Mouse (Mus musculus) heart, embryonic 12.5 days (tissue): ENCODE results near the gene Itgb6. TPM values are rescaled to one million over a fixed set of nuclear protein-coding genes. Genes with fewer than 3 reads are reported as not detected.
A peak's percentile ranks its signal among the peaks of the same experiment; 100 is the strongest.

Experiments
- ATAC-seq: fragments of 200-750 bp; cut with Nextera tagmentation; 2 replicates; pipeline ENCODE4 v1.8.0; 2017; ENCODE audit warnings: moderate TSS enrichment, moderate library complexity; ENCODE audit not compliant: insufficient number of reproducible peaks, low FRiP score
- H3K27ac ChIP-seq: fragments of 300-500 bp; sonication (generic); 2 replicates; pipeline ENCODE4 v1.5.1; 2016; ENCODE audit warnings: mild to moderate bottlenecking, moderate library complexity; ENCODE audit not compliant: poor library complexity, severe bottlenecking
- H3K27me3 ChIP-seq: fragments of 300-500 bp; sonication (generic); replicated peaks from 2 replicates; pipeline ENCODE4 v1.6.1; 2016; ENCODE audit warnings: mild to moderate bottlenecking, moderate library complexity
- H3K36me3 ChIP-seq: fragments of 300-500 bp; sonication (generic); 2 replicates; pipeline ENCODE4 v1.6.1; 2016; ENCODE audit warnings: mild to moderate bottlenecking, moderate library complexity
- H3K4me1 ChIP-seq: fragments of 300-500 bp; sonication (generic); replicated peaks from 2 replicates; pipeline ENCODE4 v1.6.1; 2016; ENCODE audit warnings: mild to moderate bottlenecking
- H3K4me2 ChIP-seq: fragments of 300-500 bp; sonication (generic); 2 replicates; pipeline ENCODE4 v1.6.1; 2016; ENCODE audit warnings: mild to moderate bottlenecking, moderate library complexity
- H3K4me3 ChIP-seq: fragments of 300-500 bp; sonication (generic); 2 replicates; pipeline ENCODE4 v1.5.1; 2016; ENCODE audit warnings: mild to moderate bottlenecking
- H3K9ac ChIP-seq: fragments of 300-500 bp; sonication (generic); 2 replicates; pipeline ENCODE4 v1.6.1; 2016; ENCODE audit warnings: mild to moderate bottlenecking, moderate library complexity
- H3K9me3 ChIP-seq: fragments of 300-500 bp; sonication (generic); replicated peaks from 2 replicates; pipeline ENCODE4 v1.6.1; 2016; ENCODE audit warnings: mild to moderate bottlenecking, moderate library complexity
- WGBS: fragments of 180-500 bp; shearing (Covaris S2); methylation state at CpG from one replicate; pipeline ENCODE4 v1.1.7; 2016; 5-methylcytosine and 5-hydroxymethylcytosine counted together
- polyA plus RNA-seq: library from polyadenylated mRNA; unstranded; fragments of >200 nt; fragmentation: Nextera tagmentation; extraction: Ambion mirVana; gene quantifications from 2 replicates; pipeline ENCODE4 v1.2.1, GENCODE M21; 2016

The Itgb6 gene
- polyA plus RNA-seq, 1 experiment from 2014 or later, result 0.14 TPM

DNA sequence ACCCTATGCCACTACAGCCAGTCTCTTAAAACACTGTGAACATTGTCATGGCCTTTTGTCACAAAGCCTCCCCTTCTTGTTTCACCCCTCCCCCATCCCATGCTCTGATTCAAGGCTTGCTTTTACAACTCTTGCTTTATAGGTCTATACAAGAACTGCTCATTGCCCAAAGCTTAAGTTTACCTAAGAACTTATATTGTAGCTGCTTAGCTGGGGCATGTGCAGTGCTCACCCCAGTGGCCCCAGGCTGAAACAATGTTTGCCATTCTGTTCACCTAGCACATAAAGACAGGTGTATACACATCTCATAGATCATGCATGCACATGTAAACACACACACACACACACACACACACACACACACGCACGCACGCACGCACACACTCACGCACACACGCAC, 25.9 kb downstream of the Itgb6 start:
- H3K4me3 ChIP-seq, result no peak overlapping the region
- H3K9me3 ChIP-seq, result no peaks in the 10 kb centered on the region
- ATAC-seq, result no peak
- peaks cover 49% of the 10 kb centered on the region for H3K4me1 ChIP-seq
- no peaks in the 10 kb centered on the region for H3K27me3 ChIP-seq
- no peak overlapping the region for H3K27ac ChIP-seq
- WGBS, result 92% methylated on average over 6 of the region's 6 CpGs
- no peaks in the 10 kb centered on the region for H3K36me3 ChIP-seq
- no peak overlapping the region for H3K9ac ChIP-seq
- H3K4me2 ChIP-seq, result no peak overlapping the region

DNA sequence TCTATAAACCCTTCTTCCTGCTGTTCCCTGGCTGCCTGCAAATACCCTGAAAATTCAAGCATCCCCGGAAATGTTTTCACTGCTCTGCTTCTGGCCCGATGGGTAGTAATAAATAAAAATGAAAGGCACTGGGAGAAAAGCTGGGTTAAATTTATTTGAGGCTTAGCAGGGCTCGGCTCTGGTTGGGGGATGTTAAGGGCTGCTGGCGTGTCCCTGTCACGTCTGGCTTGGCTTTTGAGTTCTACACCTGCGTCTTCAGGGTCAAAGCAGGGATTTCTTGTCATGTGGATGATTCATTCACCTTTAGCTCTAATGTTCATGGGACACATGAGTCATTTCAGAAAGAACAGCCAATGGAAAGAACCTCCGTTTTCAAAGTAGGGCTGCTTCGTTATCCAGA, 26.7 kb downstream of the Itgb6 start:
- no peak overlapping the region for H3K4me3 ChIP-seq
- peaks cover 49% of the 10 kb centered on the region for H3K4me1 ChIP-seq
- H3K9me3 ChIP-seq, result no peaks in the 10 kb centered on the region
- no peaks in the 10 kb centered on the region for H3K27me3 ChIP-seq
- no peak overlapping the region for H3K27ac ChIP-seq
- ATAC-seq, result no peak
- no peak overlapping the region for H3K4me2 ChIP-seq
- no peaks in the 10 kb centered on the region for H3K36me3 ChIP-seq
- 81% methylated on average over 8 of the region's 8 CpGs for WGBS
- H3K9ac ChIP-seq, result no peak overlapping the region

DNA sequence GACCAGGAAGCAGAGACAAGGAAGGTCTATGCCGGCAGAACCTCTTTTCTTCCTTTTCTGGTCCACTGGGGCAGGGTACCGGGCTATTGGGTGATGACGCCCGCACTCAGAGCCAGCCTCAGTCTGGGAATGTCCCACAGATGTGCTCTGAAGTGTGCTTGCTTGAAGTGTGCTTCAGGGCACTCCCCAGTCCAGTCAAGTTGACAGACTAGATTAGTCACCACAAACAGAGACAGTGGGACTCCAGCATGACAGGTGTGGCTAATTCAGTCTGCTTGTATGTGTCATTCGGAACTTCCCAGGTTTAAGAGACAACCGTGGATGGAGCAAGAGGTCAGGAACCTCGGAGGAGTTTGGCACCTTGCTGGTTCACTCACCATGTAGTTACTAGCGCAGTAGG, 27.9 kb downstream of the Itgb6 start:
- H3K4me1 ChIP-seq, result peaks cover 43% of the 10 kb centered on the region
- 75% methylated on average over 8 of the region's 8 CpGs for WGBS
- ATAC-seq, result no peak
- no peak overlapping the region for H3K4me2 ChIP-seq
- no peak overlapping the region for H3K27ac ChIP-seq
- no peaks in the 10 kb centered on the region for H3K9me3 ChIP-seq
- H3K4me3 ChIP-seq, result no peak overlapping the region
- H3K36me3 ChIP-seq, result no peaks in the 10 kb centered on the region
- no peak overlapping the region for H3K9ac ChIP-seq
- no peaks in the 10 kb centered on the region for H3K27me3 ChIP-seq

DNA sequence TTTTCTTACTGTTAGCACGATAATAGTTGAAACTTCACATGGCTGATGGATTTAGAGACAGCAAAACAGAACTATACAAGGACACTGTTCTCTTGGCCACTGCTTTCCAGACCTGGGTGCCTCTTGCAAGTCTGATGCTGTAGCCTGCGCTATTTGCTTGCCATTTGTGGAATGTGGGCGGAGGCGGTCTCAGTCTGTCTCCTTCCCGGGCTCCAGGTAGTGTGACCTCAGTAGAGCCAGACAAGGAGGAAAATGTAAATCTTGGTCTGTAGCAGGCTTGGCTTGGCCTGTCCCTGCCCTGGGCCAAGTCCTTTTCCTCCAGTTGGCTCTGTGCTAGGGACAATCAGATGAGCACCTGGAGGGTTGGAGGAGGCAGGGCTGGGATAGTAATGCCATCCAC, 30.2 kb downstream of the Itgb6 start:
- no peak overlapping the region for H3K27ac ChIP-seq
- 62% methylated on average over 5 of the region's 5 CpGs for WGBS

GRCm38 (mm10) chr2:60690212-60690611, 32.2 kb downstream of the Itgb6 start:
- WGBS, result 67% methylated on average over 1 of the region's 1 CpGs
- H3K36me3 ChIP-seq, result no peaks in the 10 kb centered on the region
- H3K9me3 ChIP-seq, result no peaks in the 10 kb centered on the region
- H3K27me3 ChIP-seq, result no peaks in the 10 kb centered on the region
- H3K4me2 ChIP-seq, result no peak overlapping the region
- no peak overlapping the region for H3K4me3 ChIP-seq
- peaks cover 21% of the 10 kb centered on the region for H3K4me1 ChIP-seq
- H3K27ac ChIP-seq, result no peak overlapping the region
- H3K9ac ChIP-seq, result no peak overlapping the region
- ATAC-seq, result no peak

More for the DNA sequence above, 30.2 kb downstream of the Itgb6 start:
- H3K4me3 ChIP-seq, result no peak overlapping the region
- H3K27me3 ChIP-seq, result no peaks in the 10 kb centered on the region
- no peak overlapping the region for H3K9ac ChIP-seq
- H3K9me3 ChIP-seq, result no peaks in the 10 kb centered on the region
- ATAC-seq, result no peak
- no peaks in the 10 kb centered on the region for H3K36me3 ChIP-seq
- H3K4me1 ChIP-seq, result peaks cover 33% of the 10 kb centered on the region
- no peak overlapping the region for H3K4me2 ChIP-seq

GRCm38 (mm10) chr2:60688944-60689615, 33.4 kb downstream of the Itgb6 start:
- WGBS, result 24% methylated on average over 14 of the region's 14 CpGs
- Histone ChIP-seq H3K9ac (no peak overlapping the region), H3K9me3 (no peaks in the 10 kb centered on the region), H3K27ac (peak overlapping the region; percentile 63), H3K4me3 (no peak overlapping the region), H3K36me3 (no peaks in the 10 kb centered on the region), H3K4me2 (peak overlapping the region; percentile 43), H3K4me1 (peaks cover 21% of the 10 kb centered on the region), H3K27me3 (no peaks in the 10 kb centered on the region)
- peak; percentile 80 for ATAC-seq

GRCm38 (mm10) chr2:60688150-60688549, 34.3 kb downstream of the Itgb6 start:
- 76% methylated on average over 1 of the region's 1 CpGs for WGBS
- H3K27me3 ChIP-seq, result no peaks in the 10 kb centered on the region
- no peaks in the 10 kb centered on the region for H3K9me3 ChIP-seq
- peaks cover 14% of the 10 kb centered on the region for H3K4me1 ChIP-seq
- ATAC-seq, result no peak
- H3K9ac ChIP-seq, result no peak overlapping the region
- H3K4me3 ChIP-seq, result no peak overlapping the region
- no peak overlapping the region for H3K27ac ChIP-seq
- H3K4me2 ChIP-seq, result no peak overlapping the region
- no peaks in the 10 kb centered on the region for H3K36me3 ChIP-seq

GRCm38 (mm10) chr2:60685973-60686372, 36.5 kb downstream of the Itgb6 start:
- ATAC-seq, result no peak
- Histone ChIP-seq H3K27me3 (no peaks in the 10 kb centered on the region), H3K4me3 (no peak overlapping the region)

GRCm38 (mm10) chr2:60684168-60684567, 38.3 kb downstream of the Itgb6 start:
- H3K27ac ChIP-seq, result no peak overlapping the region
- no peak overlapping the region for H3K4me3 ChIP-seq
- no peak overlapping the region for H3K9ac ChIP-seq
- H3K27me3 ChIP-seq, result no peaks in the 10 kb centered on the region
- 66% methylated on average over 3 of the region's 3 CpGs for WGBS
- no peak overlapping the region for H3K4me2 ChIP-seq
- H3K9me3 ChIP-seq, result no peaks in the 10 kb centered on the region
- no peaks in the 10 kb centered on the region for H3K36me3 ChIP-seq
- no peak for ATAC-seq
- H3K4me1 ChIP-seq, result peaks cover 6% of the 10 kb centered on the region

More at GRCm38 (mm10) chr2:60685973-60686372, 36.5 kb downstream of the Itgb6 start:
- H3K36me3 ChIP-seq, result no peaks in the 10 kb centered on the region
- H3K9me3 ChIP-seq, result no peaks in the 10 kb centered on the region
- no peak overlapping the region for H3K27ac ChIP-seq
- H3K4me2 ChIP-seq, result no peak overlapping the region
- no peak overlapping the region for H3K9ac ChIP-seq
- H3K4me1 ChIP-seq, result peaks cover 10% of the 10 kb centered on the region

GRCm38 (mm10) chr2:60682554-60682953, 39.9 kb downstream of the Itgb6 start:
- Histone ChIP-seq H3K4me1 (peaks cover 5% of the 10 kb centered on the region), H3K4me2 (no peak overlapping the region), H3K4me3 (no peak overlapping the region), H3K27ac (no peak overlapping the region), H3K27me3 (no peaks in the 10 kb centered on the region), H3K9ac (no peak overlapping the region), H3K9me3 (no peaks in the 10 kb centered on the region), H3K36me3 (no peaks in the 10 kb centered on the region)
- WGBS, result 71% methylated on average over 2 of the region's 2 CpGs
- no peak for ATAC-seq

DNA sequence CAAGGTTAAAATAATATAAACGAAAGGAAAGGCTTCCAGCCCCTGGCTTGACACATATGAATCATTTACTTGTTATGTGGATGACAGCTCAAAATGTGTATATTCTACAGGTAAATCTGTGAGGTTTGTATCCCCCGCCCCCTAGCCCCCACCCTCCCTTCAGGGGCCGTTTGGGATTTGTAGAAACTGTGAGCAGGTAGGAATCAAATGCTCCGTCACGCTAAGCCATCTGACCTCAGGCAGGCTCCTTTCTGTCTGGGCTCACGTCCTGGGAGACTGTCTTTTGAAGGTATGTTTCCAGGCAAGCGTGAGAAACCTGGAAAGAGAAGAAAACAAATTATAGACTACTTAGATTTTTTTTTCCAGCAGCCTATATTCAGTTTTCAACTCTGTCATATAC, 48.0 kb downstream of the Itgb6 start:
- ATAC-seq, result no peak
- 67% methylated on average over 7 of the region's 7 CpGs for WGBS

More for the DNA sequence above, 48.0 kb downstream of the Itgb6 start:
- Histone ChIP-seq H3K4me3 (no peak overlapping the region), H3K9me3 (no peaks in the 10 kb centered on the region), H3K27me3 (no peaks in the 10 kb centered on the region), H3K9ac (no peak overlapping the region), H3K4me1 (peaks cover 12% of the 10 kb centered on the region), H3K36me3 (no peaks in the 10 kb centered on the region), H3K4me2 (no peak overlapping the region), H3K27ac (no peak overlapping the region)
